Mouse (Mus musculus) G1E-ER4 (cell line): ENCODE data around the gene Cfl1. TPM values are rescaled to one million over a fixed set of nuclear protein-coding genes. Genes with fewer than 3 reads are reported as not detected.

Source experiments
- GATA1 ChIP-seq: IDR thresholded peaks from one replicate; pipeline ENCODE4 v1.8.0; 2012; ENCODE audit warnings: low read length, inconsistent platforms
- polyA plus RNA-seq: library from polyadenylated mRNA; stranded (reverse); fragments of >175 nt; gene quantifications from 2 replicates; pipeline ENCODE4 v1.2.3, GENCODE M21; 2012

Gene Cfl1
- 1,095 and 1,191 TPM in 2 replicates for polyA plus RNA-seq

- no peak for TF ChIP-seq GATA1
These were observed at the start of gene Cfl1 for GRCm38 (mm10) chr19:5490313-5490897. Cfl1 (plus strand) TSS chr19:5490455.

- no peak for TF ChIP-seq GATA1
These were observed 45.8 kb upstream of the Cfl1 start for GRCm38 (mm10) chr19:5444371-5444908.

- no peak for TF ChIP-seq GATA1
These were observed 45.3 kb upstream of the Cfl1 start for GRCm38 (mm10) chr19:5444954-5445353.

GRCm38 (mm10) chr19:5445747-5446146 lies 44.5 kb upstream of the Cfl1 start:
- no peak for TF ChIP-seq GATA1

GRCm38 (mm10) chr19:5447515-5448353 lies 42.5 kb upstream of the Cfl1 start, which contains the start of gene Fosl1:
Fosl1 (plus strand) TSS chr19:5447547.
- no peak for TF ChIP-seq GATA1

- TF ChIP-seq GATA1, result no peak
These were observed 41.7 kb upstream of the Cfl1 start for GRCm38 (mm10) chr19:5448354-5449150.

GRCm38 (mm10) chr19:5449673-5450072 lies 40.6 kb upstream of the Cfl1 start:
- TF ChIP-seq GATA1, result no peak

- no peak for TF ChIP-seq GATA1
These were observed 38.5 kb upstream of the Cfl1 start for GRCm38 (mm10) chr19:5451766-5452165.

GRCm38 (mm10) chr19:5455037-5455436 lies 35.2 kb upstream of the Cfl1 start:
- no peak for TF ChIP-seq GATA1

- no peak for TF ChIP-seq GATA1
These were observed 34.7 kb upstream of the Cfl1 start for GRCm38 (mm10) chr19:5455568-5455967.

GRCm38 (mm10) chr19:5456241-5456921 lies 33.9 kb upstream of the Cfl1 start:
- TF ChIP-seq GATA1, result no peak

- no peak for TF ChIP-seq GATA1
These were observed 33.1 kb upstream of the Cfl1 start for GRCm38 (mm10) chr19:5456922-5457745.

GRCm38 (mm10) chr19:5457746-5458442 lies 32.4 kb upstream of the Cfl1 start, which contains the start of gene Ccdc85b:
Ccdc85b (minus strand) TSS chr19:5457894.
- no peak for TF ChIP-seq GATA1

GRCm38 (mm10) chr19:5459019-5459418 lies 31.2 kb upstream of the Cfl1 start:
- TF ChIP-seq GATA1, result no peak
